Mouse (Mus musculus): Measurements from ENCODE around the gene Gle1. TPM values are rescaled to one million over a fixed set of nuclear protein-coding genes. Genes with fewer than 3 reads are reported as not detected.
"Not testable (repeated sequence)": the region's sequence is repeated elsewhere in the genome, so short reads cannot be mapped to it uniquely, and the experiment has no call there.

Gene Gle1
- polyA plus RNA-seq, 1 experiment from 2014 or later: 23.8 TPM

DNA sequence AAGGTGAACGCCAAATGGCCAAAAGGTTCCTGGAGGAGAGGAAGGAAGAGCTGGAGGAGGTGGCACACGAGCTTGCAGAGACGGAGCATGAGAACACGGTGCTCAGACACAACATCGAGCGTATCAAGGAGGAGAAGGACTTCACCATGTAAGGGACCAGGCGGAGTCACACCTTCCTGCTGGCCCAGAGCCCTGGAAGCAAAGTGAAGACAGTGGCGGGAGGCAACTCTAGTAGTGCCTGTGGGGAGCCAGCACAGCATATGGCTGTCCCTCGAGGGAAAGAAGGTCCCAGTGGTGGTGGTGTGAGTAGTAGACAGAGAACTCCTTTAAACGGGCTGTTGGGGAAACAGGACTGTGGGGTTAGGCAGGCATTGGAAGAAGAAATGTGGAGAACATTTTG lies 33.0 kb upstream of the Gle1 start:
- 86% methylated on average over 10 of the region's 10 CpGs for WGBS (ENCODE audit: insufficient replicate concordance)
- Histone ChIP-seq H3K27me3 (ENCODE audit: control insufficient read depth, insufficient read depth, low read depth, low read length) (no peaks in the 10 kb centered on the region), H3K9ac (ENCODE audit: low read depth, low read length) (no peak overlapping the region), H3K27ac (ENCODE audit: low read length) (no peak overlapping the region), H3K4me1 (ENCODE audit: control insufficient read depth, low read depth, low read length) (no peaks in the 10 kb centered on the region), H3K4me3 (ENCODE audit: low read depth, low read length) (no peak overlapping the region), H3K36me3 (ENCODE audit: control insufficient read depth, insufficient read depth) (peaks cover 71% of the 10 kb centered on the region), H3K4me2 (ENCODE audit: low read depth, low read length) (no peak overlapping the region), H3K9me3 (replicated peaks; ENCODE audit: control insufficient read depth, low read length) (no peaks in the 10 kb centered on the region)
- ATAC-seq (ENCODE audit: low read depth): no peak

- H3K9ac ChIP-seq (ENCODE audit: low read depth, low read length); ATAC-seq (ENCODE audit: low read depth); H3K4me2 ChIP-seq (ENCODE audit: low read depth, low read length); H3K4me1 ChIP-seq (ENCODE audit: control insufficient read depth, low read depth, low read length); H3K9me3 ChIP-seq (replicated peaks; ENCODE audit: control insufficient read depth, low read length); H3K4me3 ChIP-seq (ENCODE audit: low read depth, low read length); H3K27me3 ChIP-seq (ENCODE audit: control insufficient read depth, insufficient read depth, low read depth, low read length); H3K27ac ChIP-seq (ENCODE audit: low read length): not testable (repeated sequence)
- peaks cover 44% of the 10 kb centered on the region for H3K36me3 ChIP-seq (ENCODE audit: control insufficient read depth, insufficient read depth)
- WGBS (ENCODE audit: insufficient replicate concordance): 69% methylated on average over 2 of the region's 2 CpGs
Measured at GRCm38 (mm10) chr2:29908171-29908570, 27.1 kb upstream of the Gle1 start.

- Histone ChIP-seq H3K9me3 (replicated peaks; ENCODE audit: control insufficient read depth, low read length) (no peaks in the 10 kb centered on the region), H3K27me3 (ENCODE audit: control insufficient read depth, insufficient read depth, low read depth, low read length) (no peaks in the 10 kb centered on the region), H3K4me3 (ENCODE audit: low read depth, low read length) (no peak overlapping the region), H3K4me2 (ENCODE audit: low read depth, low read length) (no peak overlapping the region), H3K27ac (ENCODE audit: low read length) (no peak overlapping the region), H3K9ac (ENCODE audit: low read depth, low read length) (no peak overlapping the region), H3K36me3 (ENCODE audit: control insufficient read depth, insufficient read depth) (peaks cover 39% of the 10 kb centered on the region), H3K4me1 (ENCODE audit: control insufficient read depth, low read depth, low read length) (no peaks in the 10 kb centered on the region)
- ATAC-seq (ENCODE audit: low read depth): no peak
- WGBS (ENCODE audit: insufficient replicate concordance): 67% methylated on average over 2 of the region's 2 CpGs
Measured at GRCm38 (mm10) chr2:29910042-29910441, 25.2 kb upstream of the Gle1 start.

DNA sequence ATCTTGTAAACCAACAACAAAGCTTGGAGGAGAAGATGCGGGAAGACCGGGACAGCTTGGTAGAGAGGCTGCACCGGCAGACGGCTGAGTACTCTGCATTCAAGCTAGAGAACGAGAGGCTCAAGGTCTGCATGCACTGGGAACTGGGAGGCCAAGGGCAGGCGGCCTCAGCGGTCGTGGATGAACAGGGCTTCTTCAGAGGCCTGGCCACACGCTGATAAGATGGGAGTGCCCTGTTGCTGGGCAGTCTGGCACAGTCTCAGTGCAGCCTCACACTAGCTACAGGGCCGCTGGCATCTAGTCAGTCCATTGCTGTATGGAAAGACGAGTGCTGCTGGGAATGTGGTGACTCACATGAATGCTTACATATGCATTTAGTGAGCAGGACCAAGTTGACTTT lies 17.6 kb upstream of the Gle1 start:
- 42% methylated on average over 11 of the region's 11 CpGs for WGBS (ENCODE audit: insufficient replicate concordance)
- no peaks in the 10 kb centered on the region for H3K9me3 ChIP-seq (replicated peaks; ENCODE audit: control insufficient read depth, low read length)
- H3K9ac ChIP-seq (ENCODE audit: low read depth, low read length): peak overlapping the region; percentile 6; the same call in 1 of the 2 replicates
- H3K4me2 ChIP-seq (ENCODE audit: low read depth, low read length): peak overlapping the region; percentile 19
- H3K4me1 ChIP-seq (ENCODE audit: control insufficient read depth, low read depth, low read length): peaks cover 22% of the 10 kb centered on the region
- H3K4me3 ChIP-seq (ENCODE audit: low read depth, low read length): no peak overlapping the region
- peaks cover 55% of the 10 kb centered on the region for H3K36me3 ChIP-seq (ENCODE audit: control insufficient read depth, insufficient read depth)
- H3K27me3 ChIP-seq (ENCODE audit: control insufficient read depth, insufficient read depth, low read depth, low read length): no peaks in the 10 kb centered on the region
- H3K27ac ChIP-seq (ENCODE audit: low read length): peak overlapping the region; percentile 41
- peak; percentile 99 for ATAC-seq (ENCODE audit: low read depth)

GRCm38 (mm10) chr2:29922011-29922410 lies 13.2 kb upstream of the Gle1 start:
- no peak for ATAC-seq (ENCODE audit: low read depth)
- Histone ChIP-seq H3K27me3 (ENCODE audit: control insufficient read depth, insufficient read depth, low read depth, low read length) (no peaks in the 10 kb centered on the region), H3K4me3 (ENCODE audit: low read depth, low read length) (no peak overlapping the region), H3K4me1 (ENCODE audit: control insufficient read depth, low read depth, low read length) (peaks cover 15% of the 10 kb centered on the region), H3K36me3 (ENCODE audit: control insufficient read depth, insufficient read depth) (peaks cover 64% of the 10 kb centered on the region), H3K27ac (ENCODE audit: low read length) (no peak overlapping the region), H3K9me3 (replicated peaks; ENCODE audit: control insufficient read depth, low read length) (no peaks in the 10 kb centered on the region), H3K4me2 (ENCODE audit: low read depth, low read length) (no peak overlapping the region), H3K9ac (ENCODE audit: low read depth, low read length) (no peak overlapping the region)
- WGBS (ENCODE audit: insufficient replicate concordance): 73% methylated on average over 11 of the region's 11 CpGs

DNA sequence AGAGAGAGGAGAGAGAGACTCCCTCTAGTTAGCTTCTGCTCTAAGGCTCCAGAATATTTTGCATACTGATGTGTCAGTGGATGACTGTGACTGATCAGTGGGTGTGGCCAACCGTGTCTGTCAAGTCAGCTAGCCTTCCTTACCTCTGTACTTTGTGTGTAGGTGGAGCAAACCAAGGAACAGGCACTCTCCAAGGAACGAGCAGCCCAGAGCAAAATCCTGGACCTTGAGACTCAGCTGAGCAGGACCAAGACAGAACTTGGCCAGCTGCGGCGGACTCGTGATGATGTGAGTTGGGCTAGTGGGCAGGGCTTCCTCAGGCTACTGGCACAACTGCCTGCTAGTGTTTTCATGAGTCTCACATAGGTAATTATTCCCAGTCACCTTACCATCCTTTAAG lies 8.7 kb upstream of the Gle1 start:
- no peaks in the 10 kb centered on the region for H3K4me1 ChIP-seq (ENCODE audit: control insufficient read depth, low read depth, low read length)
- no peak overlapping the region for H3K27ac ChIP-seq (ENCODE audit: low read length)
- H3K27me3 ChIP-seq (ENCODE audit: control insufficient read depth, insufficient read depth, low read depth, low read length): no peaks in the 10 kb centered on the region
- no peak overlapping the region for H3K4me3 ChIP-seq (ENCODE audit: low read depth, low read length)
- ATAC-seq (ENCODE audit: low read depth): no peak
- no peak overlapping the region for H3K4me2 ChIP-seq (ENCODE audit: low read depth, low read length)
- peaks cover 71% of the 10 kb centered on the region for H3K36me3 ChIP-seq (ENCODE audit: control insufficient read depth, insufficient read depth)
- H3K9me3 ChIP-seq (replicated peaks; ENCODE audit: control insufficient read depth, low read length): no peaks in the 10 kb centered on the region
- 80% methylated on average over 5 of the region's 5 CpGs for WGBS (ENCODE audit: insufficient replicate concordance)
- H3K9ac ChIP-seq (ENCODE audit: low read depth, low read length): no peak overlapping the region

DNA sequence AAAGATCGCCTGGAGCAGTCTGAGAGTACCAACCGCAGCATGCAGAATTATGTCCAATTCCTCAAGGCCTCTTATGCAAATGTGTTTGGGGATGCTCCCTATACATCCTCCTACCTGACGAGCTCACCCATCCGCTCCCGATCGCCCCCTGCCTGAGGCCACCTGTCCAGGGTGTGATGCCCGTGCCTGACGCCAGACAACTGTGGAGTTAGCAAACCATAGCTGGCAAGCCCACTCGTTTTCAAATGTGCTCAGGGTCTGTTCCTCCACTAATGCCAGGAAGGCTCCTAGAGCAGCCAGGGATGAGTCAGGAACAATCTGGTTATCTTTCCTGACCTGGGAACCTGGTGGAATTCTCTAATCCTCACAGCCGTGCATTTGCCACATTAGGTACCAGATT lies 4.7 kb upstream of the Gle1 start:
- H3K36me3 ChIP-seq (ENCODE audit: control insufficient read depth, insufficient read depth): peaks cover 37% of the 10 kb centered on the region
- no peaks in the 10 kb centered on the region for H3K27me3 ChIP-seq (ENCODE audit: control insufficient read depth, insufficient read depth, low read depth, low read length)
- H3K4me3 ChIP-seq (ENCODE audit: low read depth, low read length): no peak overlapping the region
- no peak for ATAC-seq (ENCODE audit: low read depth)
- 86% methylated on average over 10 of the region's 10 CpGs for WGBS (ENCODE audit: insufficient replicate concordance)
- no peaks in the 10 kb centered on the region for H3K9me3 ChIP-seq (replicated peaks; ENCODE audit: control insufficient read depth, low read length)
- no peak overlapping the region for H3K27ac ChIP-seq (ENCODE audit: low read length)
- no peaks in the 10 kb centered on the region; the same call in 1 of the 2 replicates for H3K4me1 ChIP-seq (ENCODE audit: control insufficient read depth, low read depth, low read length)
- no peak overlapping the region for H3K9ac ChIP-seq (ENCODE audit: low read depth, low read length)
- no peak overlapping the region for H3K4me2 ChIP-seq (ENCODE audit: low read depth, low read length)

GRCm38 (mm10) chr2:29931194-29931593 lies 4.0 kb upstream of the Gle1 start:
- Histone ChIP-seq H3K4me1 (ENCODE audit: control insufficient read depth, low read depth, low read length) (peaks cover 5% of the 10 kb centered on the region), H3K9ac (ENCODE audit: low read depth, low read length) (no peak overlapping the region), H3K9me3 (replicated peaks; ENCODE audit: control insufficient read depth, low read length) (no peaks in the 10 kb centered on the region), H3K4me3 (ENCODE audit: low read depth, low read length) (no peak overlapping the region), H3K36me3 (ENCODE audit: control insufficient read depth, insufficient read depth) (peaks cover 30% of the 10 kb centered on the region), H3K4me2 (ENCODE audit: low read depth, low read length) (no peak overlapping the region), H3K27ac (ENCODE audit: low read length) (no peak overlapping the region), H3K27me3 (ENCODE audit: control insufficient read depth, insufficient read depth, low read depth, low read length) (no peaks in the 10 kb centered on the region)
- ATAC-seq (ENCODE audit: low read depth): no peak
- 83% methylated on average over 6 of the region's 6 CpGs for whole genome bisulfite sequencing (ENCODE audit: insufficient replicate concordance)

DNA sequence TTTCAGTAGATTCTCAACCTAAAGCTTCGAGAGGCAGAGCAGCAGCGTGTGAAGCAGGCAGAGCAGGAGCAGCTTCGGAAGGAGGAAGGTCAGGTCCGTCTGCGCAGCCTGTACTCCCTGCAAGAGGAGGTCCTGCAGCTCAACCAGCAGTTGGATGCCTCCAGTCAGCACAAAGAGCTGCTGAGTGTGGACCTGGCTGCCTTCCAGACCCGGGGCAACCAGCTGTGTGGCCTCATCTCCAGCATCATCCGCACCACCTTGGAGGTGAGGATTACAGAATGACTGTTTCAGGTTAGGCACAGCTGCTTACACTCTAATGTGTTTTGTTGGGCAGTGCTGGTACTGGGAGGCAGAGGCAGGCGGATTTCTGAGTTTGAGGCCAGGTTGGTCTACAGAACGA lies 4.8 kb downstream of the Gle1 start:
- 83% methylated on average over 9 of the region's 9 CpGs for WGBS (ENCODE audit: insufficient replicate concordance)
- Histone ChIP-seq H3K4me2 (ENCODE audit: low read depth, low read length) (no peak overlapping the region), H3K9me3 (replicated peaks; ENCODE audit: control insufficient read depth, low read length) (no peaks in the 10 kb centered on the region), H3K27ac (ENCODE audit: low read length) (no peak overlapping the region), H3K36me3 (ENCODE audit: control insufficient read depth, insufficient read depth) (peaks cover 5% of the 10 kb centered on the region), H3K9ac (ENCODE audit: low read depth, low read length) (no peak overlapping the region), H3K4me3 (ENCODE audit: low read depth, low read length) (no peak overlapping the region), H3K27me3 (ENCODE audit: control insufficient read depth, insufficient read depth, low read depth, low read length) (no peaks in the 10 kb centered on the region), H3K4me1 (ENCODE audit: control insufficient read depth, low read depth, low read length) (peaks cover 6% of the 10 kb centered on the region)
- ATAC-seq (ENCODE audit: low read depth): no peak

All from liver, embryonic 16.5 days (tissue).